Mouse (Mus musculus): ENCODE results near the gene Vdr.

DNA sequence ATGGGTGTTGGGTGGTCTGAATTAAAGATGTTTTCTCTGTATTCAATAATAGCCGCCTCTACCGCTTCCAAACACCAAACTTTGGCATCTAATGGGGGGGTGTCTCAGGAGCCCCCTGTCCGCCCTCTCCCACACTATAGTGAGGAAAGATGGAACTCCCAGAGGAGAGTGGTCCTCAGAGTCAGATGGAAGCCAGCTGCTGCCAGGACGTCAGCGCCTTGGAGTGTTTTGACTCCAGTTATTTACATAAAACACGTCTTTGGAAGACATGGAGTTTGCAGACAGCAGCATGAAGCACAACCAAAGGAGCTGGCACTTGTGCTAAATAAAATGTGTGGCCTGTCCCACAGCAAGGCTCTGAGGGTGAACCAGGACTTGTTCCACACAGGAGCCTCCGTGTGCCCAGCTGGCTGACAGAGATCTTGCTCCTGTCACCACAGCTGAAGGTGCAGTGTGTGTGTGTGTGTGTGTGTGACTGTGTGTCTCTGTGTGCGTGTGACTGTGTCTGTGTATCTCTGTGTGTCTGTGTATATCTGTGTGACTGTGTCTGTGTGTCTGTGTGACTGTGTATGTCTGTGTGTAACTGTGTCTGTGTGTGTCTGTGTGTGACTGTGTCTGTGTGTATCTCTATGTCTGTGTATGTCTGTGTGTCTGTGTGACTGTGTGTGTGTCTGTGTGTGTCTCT, 45.9 kb downstream of the Vdr start:
- no peak for TF ChIP-seq CTCF (conservative IDR thresholded peaks at IDR 0.05; ENCODE audit: low read length)
- TF ChIP-seq NANOG (IDR thresholded peaks at IDR 0.05; ENCODE audit: borderline replicate concordance, low read length), result no peak
- no peak for TF ChIP-seq POU5F1 (IDR thresholded peaks at IDR 0.05; ENCODE audit: borderline replicate concordance, low read length)
